Mouse (Mus musculus) thymus, postnatal 0 days (tissue): ENCODE results near the gene Gldc. TPM values are rescaled to one million over a fixed set of nuclear protein-coding genes. Genes with fewer than 3 reads are reported as not detected.

Experiments used
- DNase-seq: peaks from one replicate; pipeline ENCODE4 v3.0.0-alpha.2; 2015; ENCODE audit warnings: low spot score
- polyA plus RNA-seq: library from polyadenylated mRNA; unstranded; fragments of >200 nt; fragmentation: Nextera tagmentation; extraction: Ambion mirVana; gene quantifications from 2 replicates; pipeline ENCODE4 v1.2.1, GENCODE M21; 2015

Gene Gldc
- polyA plus RNA-seq, 1 experiment from 2014 or later = 0.30 TPM

GRCm38 (mm10) chr19:30108616-30109015 lies 66.6 kb downstream of the Gldc start:
- DNase-seq = no peak

GRCm38 (mm10) chr19:30107221-30107845 lies 67.9 kb downstream of the Gldc start:
- DNase-seq = no peak

- no peak for DNase-seq
Measured at GRCm38 (mm10) chr19:30105045-30105842, 70.0 kb downstream of the Gldc start.

- DNase-seq = no peak
Measured at GRCm38 (mm10) chr19:30102620-30103019, 72.6 kb downstream of the Gldc start.

- DNase-seq = no peak
Measured at GRCm38 (mm10) chr19:30100571-30100970, 74.7 kb downstream of the Gldc start.

- DNase-seq = no peak
Measured at GRCm38 (mm10) chr19:30097039-30097438, 78.2 kb downstream of the Gldc start.

- no peak for DNase-seq
Measured at GRCm38 (mm10) chr19:30096186-30096585, 79.0 kb downstream of the Gldc start.

GRCm38 (mm10) chr19:30091644-30092295 lies 83.5 kb downstream of the Gldc start:
- no peak for DNase-seq

- DNase-seq = no peak
Measured at GRCm38 (mm10) chr19:30090163-30090562, 85.1 kb downstream of the Gldc start.

GRCm38 (mm10) chr19:30065797-30066196 lies 109.4 kb downstream of the Gldc start:
- no peak for DNase-seq

GRCm38 (mm10) chr19:30054218-30054617 lies 121.0 kb downstream of the Gldc start:
- no peak for DNase-seq

- no peak for DNase-seq
Measured at GRCm38 (mm10) chr19:30051479-30051878, 123.8 kb downstream of the Gldc start.

- no peak for DNase-seq
Measured at GRCm38 (mm10) chr19:30050584-30050983, 124.6 kb downstream of the Gldc start.

Other genes with a start within 250 kb of the Gldc start
- not detected in 2 replicates for gene Trpd52l3, start 171.6 kb downstream of the Gldc start, polyA plus RNA-seq
- 44.6 and 54.4 TPM in 2 replicates for gene Uhrf2, start 144.9 kb downstream of the Gldc start, polyA plus RNA-seq
- 0.59 and 0.66 TPM in 2 replicates for gene Mbl2, start 57.5 kb upstream of the Gldc start, polyA plus RNA-seq